Mouse (Mus musculus): ENCODE measurements around the gene Tom1l2.

Gene Tom1l2

DNA sequence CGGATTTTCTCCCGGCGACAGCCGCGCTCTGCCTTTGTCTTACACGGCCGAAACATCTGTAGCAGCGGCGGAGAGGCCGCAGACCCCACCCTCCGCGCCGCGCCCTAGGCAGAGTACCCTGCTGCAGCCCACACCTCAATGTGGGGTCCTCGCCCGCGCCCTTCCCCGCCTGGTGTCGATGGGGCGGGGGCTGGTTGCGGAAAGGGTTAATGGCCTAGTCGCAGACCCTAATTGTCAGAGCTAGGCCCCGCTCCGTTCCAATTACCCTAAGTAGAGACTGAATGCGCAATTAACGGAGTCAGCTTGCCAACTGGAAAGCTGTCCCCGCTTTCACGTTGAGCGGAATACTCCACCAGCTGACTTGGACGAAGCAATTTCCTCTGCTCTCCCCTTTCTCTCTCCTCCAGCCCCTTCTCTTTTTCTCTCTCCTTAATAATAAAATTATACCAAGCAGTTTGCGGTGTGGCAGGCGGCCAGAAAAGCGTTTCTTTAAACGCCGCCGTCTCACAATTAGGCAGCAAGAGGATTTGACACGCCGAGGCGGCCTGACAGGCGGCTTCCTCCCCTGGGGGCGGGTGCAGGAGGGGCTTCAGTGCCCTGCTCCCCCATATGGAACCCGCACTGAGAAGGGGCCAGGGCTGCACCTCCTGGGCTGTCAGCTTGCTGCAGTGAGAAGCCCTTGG lies 175.6 kb downstream of the Tom1l2 start:
- DNase-seq (ENCODE audit: low spot score), result peak; percentile 41
